In genomic region chr4:126159455-126159854, GRCm38 (mm10) we compare ENCODE assay signal across 25 mouse cellular contexts. TPM values are rescaled to one million over a fixed set of nuclear protein-coding genes. Genes with fewer than 3 reads are reported as not detected.
A peak's percentile ranks its signal among the peaks of the same experiment; 100 is the strongest.
DNase-seq lines count a peak whose midpoint lies in the region; ATAC-seq and TF ChIP-seq lines count a peak whose summit lies in the region.
"Had no signal": no experiment of that assay in that cellular context is flagged by ENCODE, and none has a peak within 500 bp of the region (broad histone marks: within the 10 kb centered on the region; RNA-seq: fewer than 3 reads in every experiment).

No protein-coding gene starts in this region.

- H3K27me3 ChIP-seq in embryonic facial prominence, embryonic 13.5 days = no peaks in the 10 kb centered on the region
- no peaks in the 10 kb centered on the region for H3K27me3 ChIP-seq in embryonic facial prominence, embryonic 10.5 days (replicated peaks; ENCODE audit: low read depth, poor library complexity, severe bottlenecking)
- H3K27me3 ChIP-seq in hindbrain, postnatal 0 days (ENCODE audit: insufficient read depth, low read length) = no peaks in the 10 kb centered on the region
- no peaks in the 10 kb centered on the region for H3K27me3 ChIP-seq in hindbrain, embryonic 10.5 days (ENCODE audit: insufficient read depth, poor library complexity, severe bottlenecking)
- no peaks in the 10 kb centered on the region for H3K27me3 ChIP-seq in lung, postnatal 0 days (replicated peaks; ENCODE audit: insufficient read depth, low read length)
- no peaks in the 10 kb centered on the region for H3K27me3 ChIP-seq in testis, adult 2 months (ENCODE audit: control insufficient read depth, insufficient read depth, low read length)
- H3K27me3 ChIP-seq: forebrain, embryonic 13.5 days; limb, embryonic 15.5 days; neural tube, embryonic 12.5 days had no signal

- TF ChIP-seq POLR2A in testis, adult 2 months (IDR thresholded peaks at IDR 0.05; ENCODE audit: control insufficient read depth, low read depth, low read length) = no peak

- 0 out of 2 replicates have a peak overlapping the region, but pooled peaks have one; percentile 32 for H3K9ac ChIP-seq in embryonic facial prominence, embryonic 13.5 days
- no peak overlapping the region for H3K9ac ChIP-seq in hindbrain, postnatal 0 days (replicated peaks; ENCODE audit: low read length)
- no peak overlapping the region for H3K9ac ChIP-seq in lung, postnatal 0 days (replicated peaks; ENCODE audit: low read depth)
- H3K9ac ChIP-seq: forebrain, embryonic 13.5 days; limb, embryonic 15.5 days; liver, embryonic 14.5 days; neural tube, embryonic 12.5 days had no signal

- no peak overlapping the region for H3K27ac ChIP-seq in embryonic facial prominence, embryonic 13.5 days
- no peak overlapping the region for H3K27ac ChIP-seq in embryonic facial prominence, embryonic 10.5 days (replicated peaks)
- no peak overlapping the region for H3K27ac ChIP-seq in hindbrain, postnatal 0 days
- no peak overlapping the region for H3K27ac ChIP-seq in hindbrain, embryonic 10.5 days
- no peak overlapping the region for H3K27ac ChIP-seq in lung, postnatal 0 days (ENCODE audit: low read length)
- H3K27ac ChIP-seq in testis, adult 2 months (ENCODE audit: control insufficient read depth, insufficient read depth, low read depth, low read length) = no peak overlapping the region
- H3K27ac ChIP-seq: forebrain, embryonic 13.5 days; gastrocnemius, adult 2 months; heart, embryonic 10.5 days; limb, embryonic 15.5 days; liver, embryonic 14.5 days; neural tube, embryonic 12.5 days had no signal

- no peak for TF ChIP-seq CTCF in hindbrain, postnatal 0 days (IDR thresholded peaks at IDR 0.05; ENCODE audit: low read depth)
- TF ChIP-seq CTCF in lung, postnatal 0 days (IDR thresholded peaks at IDR 0.05) = no peak
- no peak for TF ChIP-seq CTCF in testis, adult 2 months (IDR thresholded peaks at IDR 0.05; ENCODE audit: control insufficient read depth, insufficient read depth, insufficient replicate concordance, low read depth, low read length)

- WGBS in embryonic facial prominence, embryonic 13.5 days = 76% methylated on average over 8 of the region's 8 CpGs
- WGBS in embryonic facial prominence, embryonic 10.5 days = 82% methylated on average over 8 of the region's 8 CpGs
- WGBS in hindbrain, postnatal 0 days = 56% methylated on average over 8 of the region's 8 CpGs
- 75% methylated on average over 8 of the region's 8 CpGs for WGBS in hindbrain, embryonic 10.5 days
- 66% methylated on average over 8 of the region's 8 CpGs for WGBS in lung, postnatal 0 days

- TF ChIP-seq EP300 in lung, postnatal 0 days (IDR thresholded peaks at IDR 0.05) = no peak

- H3K9me3 ChIP-seq in embryonic facial prominence, embryonic 13.5 days = no peaks in the 10 kb centered on the region; the same call in 1 of the 2 replicates
- H3K9me3 ChIP-seq in embryonic facial prominence, embryonic 10.5 days = no peaks in the 10 kb centered on the region; the same call in 1 of the 2 replicates
- H3K9me3 ChIP-seq in hindbrain, postnatal 0 days (ENCODE audit: low read length) = no peaks in the 10 kb centered on the region
- no peaks in the 10 kb centered on the region for H3K9me3 ChIP-seq in hindbrain, embryonic 10.5 days
- H3K9me3 ChIP-seq in lung, postnatal 0 days (ENCODE audit: low read length) = no peaks in the 10 kb centered on the region
- H3K9me3 ChIP-seq: forebrain, embryonic 13.5 days; heart, embryonic 10.5 days; limb, embryonic 15.5 days; neural tube, embryonic 12.5 days had no signal

- peaks cover 11% of the 10 kb centered on the region for H3K36me3 ChIP-seq in embryonic facial prominence, embryonic 13.5 days
- peaks cover 14% of the 10 kb centered on the region for H3K36me3 ChIP-seq in embryonic facial prominence, embryonic 10.5 days (replicated peaks)
- no peaks in the 10 kb centered on the region for H3K36me3 ChIP-seq in hindbrain, postnatal 0 days (ENCODE audit: insufficient read depth, low read length)
- peaks cover 13% of the 10 kb centered on the region; the same call in 1 of the 2 replicates for H3K36me3 ChIP-seq in hindbrain, embryonic 10.5 days
- no peaks in the 10 kb centered on the region; the same call in 1 of the 2 replicates for H3K36me3 ChIP-seq in lung, postnatal 0 days (ENCODE audit: insufficient read depth, low read length)
- no peaks in the 10 kb centered on the region for H3K36me3 ChIP-seq in testis, adult 2 months (ENCODE audit: control insufficient read depth, insufficient read depth, low read length)
- H3K36me3 ChIP-seq: limb, embryonic 15.5 days; neural tube, embryonic 12.5 days had no signal

- H3K4me3 ChIP-seq in embryonic facial prominence, embryonic 13.5 days = no peak overlapping the region
- no peak overlapping the region for H3K4me3 ChIP-seq in embryonic facial prominence, embryonic 10.5 days
- no peak overlapping the region for H3K4me3 ChIP-seq in hindbrain, postnatal 0 days (ENCODE audit: low read length)
- H3K4me3 ChIP-seq in hindbrain, embryonic 10.5 days = no peak overlapping the region
- no peak overlapping the region for H3K4me3 ChIP-seq in lung, postnatal 0 days (ENCODE audit: low read depth, low read length)
- peak overlapping the region; percentile 54 for H3K4me3 ChIP-seq in testis, adult 2 months (ENCODE audit: control insufficient read depth, low read depth, low read length)
- H3K4me3 ChIP-seq: forebrain, embryonic 13.5 days; gastrocnemius, adult 2 months; heart, embryonic 10.5 days; limb, embryonic 15.5 days; neural tube, embryonic 12.5 days had no signal

- DNase-seq in embryonic facial prominence, embryonic 10.5 days (ENCODE audit: low spot score) = no peak
- DNase-seq in hindbrain, postnatal 0 days (ENCODE audit: low spot score) = peak; percentile 49
- no peak for DNase-seq in hindbrain, embryonic 10.5 days (ENCODE audit: low spot score)
- peak; percentile 53 for DNase-seq in lung, postnatal 0 days (ENCODE audit: low spot score)
- no peak for DNase-seq in lung, adult 18-20 months
- no peak for DNase-seq in testis, postnatal 10 days (ENCODE audit: low spot score)
- DNase-seq: adrenal gland, postnatal 14 days; cerebellum, adult 9-10 months; gastrocnemius, adult 2 months; layer of hippocampus, postnatal 36 days; left cerebral cortex, postnatal 4 days; lung, postnatal 4 days; midbrain, embryonic 14.5 days; thymus, adult 2 months; thymus, postnatal 4 days had no signal

- H3K4me1 ChIP-seq in embryonic facial prominence, embryonic 13.5 days = peaks cover 27% of the 10 kb centered on the region
- peaks cover 46% of the 10 kb centered on the region for H3K4me1 ChIP-seq in embryonic facial prominence, embryonic 10.5 days
- H3K4me1 ChIP-seq in hindbrain, postnatal 0 days (ENCODE audit: insufficient read depth, low read length) = 0 out of 2 replicates have a peak, but pooled peaks cover 5% of the 10 kb centered on the region
- H3K4me1 ChIP-seq in hindbrain, embryonic 10.5 days (replicated peaks) = peaks cover 35% of the 10 kb centered on the region
- H3K4me1 ChIP-seq in lung, postnatal 0 days (ENCODE audit: insufficient read depth, low read depth, low read length) = peaks cover 16% of the 10 kb centered on the region
- peaks cover 15% of the 10 kb centered on the region for H3K4me1 ChIP-seq in testis, adult 2 months (ENCODE audit: control insufficient read depth, insufficient read depth, low read length)

- no peak overlapping the region for H3K4me2 ChIP-seq in embryonic facial prominence, embryonic 13.5 days
- no peak overlapping the region for H3K4me2 ChIP-seq in hindbrain, postnatal 0 days (ENCODE audit: low read depth, low read length)
- no peak overlapping the region for H3K4me2 ChIP-seq in lung, postnatal 0 days (replicated peaks; ENCODE audit: low read depth, low read length)
- H3K4me2 ChIP-seq: forebrain, embryonic 13.5 days; limb, embryonic 15.5 days; neural tube, embryonic 12.5 days had no signal

- ATAC-seq in embryonic facial prominence, embryonic 13.5 days (ENCODE audit: insufficient number of reproducible peaks, insufficient read depth, low FRiP score, low TSS enrichment, low read depth) = no peak
- no peak for ATAC-seq in hindbrain, postnatal 0 days
- no peak for ATAC-seq in lung, postnatal 0 days
- ATAC-seq: forebrain, embryonic 13.5 days; hindbrain, embryonic 16.5 days; intestine, embryonic 16.5 days had no signal

RNA-seq across cellular contexts. Expression of gene Sh3d21, which starts 3.8 kb away (rescaled TPM):
- 8.6 and 10.3 TPM in 2 replicates for polyA plus RNA-seq in embryonic facial prominence, embryonic 13.5 days (2015; fragmentation: Nextera tagmentation; extraction: Ambion mirVana)
- polyA plus RNA-seq in embryonic facial prominence, embryonic 10.5 days (2016; fragmentation: Nextera tagmentation; extraction: Ambion mirVana) = 2.0 and 3.1 TPM in 2 replicates
- total RNA-seq in hindbrain, postnatal 0 days (2014; rRNA removed) = 0.63 and 1.2 TPM in 2 replicates
- 2.2 and 2.6 TPM in 2 replicates for polyA plus RNA-seq in hindbrain, postnatal 0 days (2015; fragmentation: Nextera tagmentation; extraction: Ambion mirVana)
- polyA plus RNA-seq in hindbrain, embryonic 10.5 days (2016; fragmentation: Nextera tagmentation; extraction: Ambion mirVana) = 1.3 and 2.3 TPM in 2 replicates
- 23.3 and 30.7 TPM in 2 replicates for polyA plus RNA-seq in lung, postnatal 0 days (2015; fragmentation: Nextera tagmentation; extraction: Ambion mirVana)
- polyA plus RNA-seq in testis, adult 2 months (2012; rRNA removed) = 285 and 337 TPM in 2 replicates

RNA-seq across cellular contexts. Expression of gene Eva1b, which starts 11.9 kb away (rescaled TPM):
- polyA plus RNA-seq in embryonic facial prominence, embryonic 13.5 days (2015; fragmentation: Nextera tagmentation; extraction: Ambion mirVana) = 70.2 and 78.2 TPM in 2 replicates
- 37.1 and 38.9 TPM in 2 replicates for polyA plus RNA-seq in embryonic facial prominence, embryonic 10.5 days (2016; fragmentation: Nextera tagmentation; extraction: Ambion mirVana)
- total RNA-seq in hindbrain, postnatal 0 days (2014; rRNA removed) = 24.9 and 25.6 TPM in 2 replicates
- polyA plus RNA-seq in hindbrain, postnatal 0 days (2015; fragmentation: Nextera tagmentation; extraction: Ambion mirVana) = 11.6 and 12.3 TPM in 2 replicates
- 29.8 and 35.3 TPM in 2 replicates for polyA plus RNA-seq in hindbrain, embryonic 10.5 days (2016; fragmentation: Nextera tagmentation; extraction: Ambion mirVana)
- polyA plus RNA-seq in lung, postnatal 0 days (2015; fragmentation: Nextera tagmentation; extraction: Ambion mirVana) = 151 TPM in 2 replicates
- polyA plus RNA-seq in testis, adult 2 months (2012; rRNA removed) = 5.4 and 6.2 TPM in 2 replicates
- total RNA-seq: megakaryocyte-erythroid progenitor cell, adult 5-6 weeks had no signal

RNA-seq across cellular contexts. Expression of gene Thrap3, which starts 43.1 kb away (rescaled TPM):
- 248 and 262 TPM in 2 replicates for polyA plus RNA-seq in embryonic facial prominence, embryonic 13.5 days (2015; fragmentation: Nextera tagmentation; extraction: Ambion mirVana)
- 262 and 263 TPM in 2 replicates for polyA plus RNA-seq in embryonic facial prominence, embryonic 10.5 days (2016; fragmentation: Nextera tagmentation; extraction: Ambion mirVana)
- 85.7 and 128 TPM in 2 replicates for total RNA-seq in hindbrain, postnatal 0 days (2014; rRNA removed)
- polyA plus RNA-seq in hindbrain, postnatal 0 days (2015; fragmentation: Nextera tagmentation; extraction: Ambion mirVana) = 108 and 123 TPM in 2 replicates
- polyA plus RNA-seq in hindbrain, embryonic 10.5 days (2016; fragmentation: Nextera tagmentation; extraction: Ambion mirVana) = 230 and 252 TPM in 2 replicates
- 98.6 and 112 TPM in 2 replicates for polyA plus RNA-seq in lung, postnatal 0 days (2015; fragmentation: Nextera tagmentation; extraction: Ambion mirVana)
- polyA plus RNA-seq in testis, adult 2 months (2012; rRNA removed) = 48.4 and 56.8 TPM in 2 replicates

RNA-seq across cellular contexts. Expression of gene Stk40, which starts 55.7 kb away (rescaled TPM):
- polyA plus RNA-seq in embryonic facial prominence, embryonic 13.5 days (2015; fragmentation: Nextera tagmentation; extraction: Ambion mirVana) = 34.9 and 36.6 TPM in 2 replicates
- polyA plus RNA-seq in embryonic facial prominence, embryonic 10.5 days (2016; fragmentation: Nextera tagmentation; extraction: Ambion mirVana) = 43.8 and 44.5 TPM in 2 replicates
- total RNA-seq in hindbrain, postnatal 0 days (2014; rRNA removed) = 19.9 and 23.3 TPM in 2 replicates
- 17.6 and 19.7 TPM in 2 replicates for polyA plus RNA-seq in hindbrain, postnatal 0 days (2015; fragmentation: Nextera tagmentation; extraction: Ambion mirVana)
- 46.9 and 47.2 TPM in 2 replicates for polyA plus RNA-seq in hindbrain, embryonic 10.5 days (2016; fragmentation: Nextera tagmentation; extraction: Ambion mirVana)
- polyA plus RNA-seq in lung, postnatal 0 days (2015; fragmentation: Nextera tagmentation; extraction: Ambion mirVana) = 26.7 and 30.6 TPM in 2 replicates
- 33.5 and 33.9 TPM in 2 replicates for polyA plus RNA-seq in testis, adult 2 months (2012; rRNA removed)

Comparison
In these comparisons a context has a peak if more than half of its experiments do, and no peak if none do; other contexts are left out.
1. DNase-seq: peak in hindbrain, postnatal 0 days (single experiment) and lung, postnatal 0 days (single experiment); none in embryonic facial prominence, embryonic 10.5 days (single experiment), hindbrain, embryonic 10.5 days (single experiment), lung, adult 18-20 months (0 of 2) and testis, postnatal 10 days (single experiment).